Mouse (Mus musculus) T-cell, adult 2 months (primary cell): ENCODE measurements around the gene Etnk1.
A peak's percentile ranks its signal among the peaks of the same experiment; 100 is the strongest.

Source experiments
- DNase-seq: peaks from one replicate; pipeline ENCODE4 v3.0.0; 2022; ENCODE audit warnings: low spot score

Gene Etnk1

GRCm38 (mm10) chr6:143216221-143216620 is 49.2 kb downstream of the Etnk1 start:
- DNase-seq: no peak

- DNase-seq: peak; percentile 45
Measured at GRCm38 (mm10) chr6:143219347-143219746, 52.3 kb downstream of the Etnk1 start.

- no peak for DNase-seq
Measured at GRCm38 (mm10) chr6:143221245-143221644, 54.2 kb downstream of the Etnk1 start.

- no peak for DNase-seq
Measured at GRCm38 (mm10) chr6:143224057-143224456, 57.0 kb downstream of the Etnk1 start.

- no peak for DNase-seq
Measured at GRCm38 (mm10) chr6:143224885-143225284, 57.9 kb downstream of the Etnk1 start.

- DNase-seq: no peak
Measured at GRCm38 (mm10) chr6:143228696-143229095, 61.7 kb downstream of the Etnk1 start.

GRCm38 (mm10) chr6:143229906-143230305 is 62.9 kb downstream of the Etnk1 start:
- DNase-seq: no peak

- DNase-seq: no peak
Measured at GRCm38 (mm10) chr6:143230888-143231287, 63.9 kb downstream of the Etnk1 start.

- no peak for DNase-seq
Measured at GRCm38 (mm10) chr6:143232718-143233117, 65.7 kb downstream of the Etnk1 start.

- DNase-seq: no peak
Measured at GRCm38 (mm10) chr6:143234868-143235267, 67.8 kb downstream of the Etnk1 start.

- DNase-seq: no peak
Measured at GRCm38 (mm10) chr6:143239362-143240074, 72.5 kb downstream of the Etnk1 start.

- DNase-seq: no peak
Measured at GRCm38 (mm10) chr6:143243191-143243590, 76.2 kb downstream of the Etnk1 start.

GRCm38 (mm10) chr6:143257921-143258320 is 90.9 kb downstream of the Etnk1 start:
- no peak for DNase-seq

GRCm38 (mm10) chr6:143259169-143259629 is 92.2 kb downstream of the Etnk1 start:
- no peak for DNase-seq

- DNase-seq: no peak
Measured at GRCm38 (mm10) chr6:143259870-143260559, 93.0 kb downstream of the Etnk1 start.

- no peak for DNase-seq
Measured at GRCm38 (mm10) chr6:143260560-143261288, 93.7 kb downstream of the Etnk1 start.

GRCm38 (mm10) chr6:143261289-143261665 is 94.3 kb downstream of the Etnk1 start:
- DNase-seq: no peak

GRCm38 (mm10) chr6:143265482-143265881 is 98.5 kb downstream of the Etnk1 start:
- DNase-seq: no peak

- DNase-seq: no peak
Measured at GRCm38 (mm10) chr6:143279222-143279621, 112.2 kb downstream of the Etnk1 start.
